Mouse (Mus musculus) limb, embryonic 15.5 days (tissue): ENCODE results near the gene Esrrg. TPM values are rescaled to one million over a fixed set of nuclear protein-coding genes. Genes with fewer than 3 reads are reported as not detected.

ENCODE experiments used
- ATAC-seq: fragments of 200-750 bp; cut with Nextera tagmentation; 2 replicates; pipeline ENCODE4 v1.8.0; 2017; ENCODE audit warnings: low read depth, moderate TSS enrichment; ENCODE audit not compliant: insufficient number of reproducible peaks, low FRiP score, low TSS enrichment
- H3K27ac ChIP-seq: fragments of 300-500 bp; sonication (generic); 2 replicates; pipeline ENCODE4 v1.5.1; 2015; ENCODE audit warnings: moderate library complexity, mild to moderate bottlenecking, inconsistent platforms
- H3K27me3 ChIP-seq: fragments of 300-500 bp; sonication (generic); 2 replicates; pipeline ENCODE4 v1.6.1; 2015; ENCODE audit warnings: inconsistent platforms
- H3K36me3 ChIP-seq: fragments of 300-500 bp; sonication (generic); 2 replicates; pipeline ENCODE4 v1.6.1; 2015; ENCODE audit warnings: inconsistent platforms
- H3K4me1 ChIP-seq: fragments of 300-500 bp; sonication (generic); 2 replicates; pipeline ENCODE4 v1.6.1; 2015; ENCODE audit warnings: inconsistent platforms
- H3K4me2 ChIP-seq: fragments of 300-500 bp; sonication (generic); 2 replicates; pipeline ENCODE4 v1.6.1; 2015; ENCODE audit warnings: mild to moderate bottlenecking, inconsistent platforms
- H3K4me3 ChIP-seq: fragments of 300-500 bp; sonication (generic); 2 replicates; pipeline ENCODE4 v1.5.1; 2015; ENCODE audit warnings: mild to moderate bottlenecking, inconsistent platforms
- H3K9ac ChIP-seq: fragments of 300-500 bp; sonication (generic); 2 replicates; pipeline ENCODE4 v1.6.1; 2015; ENCODE audit warnings: inconsistent platforms
- H3K9me3 ChIP-seq: fragments of 300-500 bp; sonication (generic); 2 replicates; pipeline ENCODE4 v1.6.1; 2016; ENCODE audit warnings: inconsistent platforms
- WGBS: fragments of 180-500 bp; shearing (Covaris S2); methylation state at CpG from one replicate; pipeline ENCODE4 v1.1.7; 2015; 5-methylcytosine and 5-hydroxymethylcytosine counted together
- polyA plus RNA-seq: library from polyadenylated mRNA; unstranded; fragments of >200 nt; fragmentation: Nextera tagmentation; extraction: Ambion mirVana; gene quantifications from 2 replicates; pipeline ENCODE4 v1.2.1, GENCODE M21; 2015

Gene Esrrg
- polyA plus RNA-seq, 1 experiment from 2014 or later: 1.8 TPM

DNA sequence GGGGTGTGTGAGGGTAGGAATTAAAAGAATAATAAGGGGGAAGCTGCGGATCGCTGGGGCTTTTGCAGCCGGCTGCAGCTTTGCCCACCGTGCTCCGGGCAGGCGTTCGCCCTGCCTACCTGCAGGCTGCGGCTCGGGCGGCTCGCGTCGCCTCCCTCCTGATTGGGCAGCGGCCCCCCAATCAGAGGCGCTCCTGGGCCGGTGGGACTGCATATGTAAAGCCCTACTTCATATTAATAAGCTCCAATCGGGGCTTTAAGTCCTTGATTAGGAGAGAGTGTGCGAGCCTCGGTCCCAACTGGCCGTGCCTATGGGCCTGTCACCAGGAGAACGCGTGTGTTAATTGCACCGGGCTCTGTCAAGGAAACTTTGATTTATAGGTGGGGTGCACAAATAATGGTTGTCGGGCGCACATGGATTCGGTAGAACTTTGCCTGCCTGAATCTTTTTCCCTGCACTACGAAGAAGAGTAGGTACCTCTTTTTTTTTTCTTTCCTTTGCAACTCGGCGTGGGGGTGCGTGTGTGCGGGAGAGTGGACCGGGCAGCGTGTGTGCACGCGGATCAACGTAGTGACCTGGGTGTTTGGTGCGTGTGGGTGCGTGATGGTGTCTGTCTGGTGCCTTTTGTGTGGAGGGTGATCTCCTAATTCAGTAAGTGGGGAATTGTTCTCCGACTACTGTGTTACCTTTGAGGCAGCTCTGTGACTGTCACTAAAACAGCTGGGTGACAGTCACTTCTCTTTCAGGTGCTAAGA is 389.2 kb downstream of the Esrrg start:
- H3K9me3 ChIP-seq: no peaks in the 10 kb centered on the region
- H3K4me2 ChIP-seq: peak overlapping the region; percentile 69
- H3K4me1 ChIP-seq: peaks cover 4% of the 10 kb centered on the region
- H3K4me3 ChIP-seq: peak overlapping the region; percentile 39
- H3K36me3 ChIP-seq: no peaks in the 10 kb centered on the region
- no peak overlapping the region for H3K27ac ChIP-seq
- H3K27me3 ChIP-seq: peaks cover 20% of the 10 kb centered on the region
- H3K9ac ChIP-seq: no peak overlapping the region
- under 1% methylated on average over 39 of the region's 39 CpGs for WGBS
- peak; percentile 78 for ATAC-seq

DNA sequence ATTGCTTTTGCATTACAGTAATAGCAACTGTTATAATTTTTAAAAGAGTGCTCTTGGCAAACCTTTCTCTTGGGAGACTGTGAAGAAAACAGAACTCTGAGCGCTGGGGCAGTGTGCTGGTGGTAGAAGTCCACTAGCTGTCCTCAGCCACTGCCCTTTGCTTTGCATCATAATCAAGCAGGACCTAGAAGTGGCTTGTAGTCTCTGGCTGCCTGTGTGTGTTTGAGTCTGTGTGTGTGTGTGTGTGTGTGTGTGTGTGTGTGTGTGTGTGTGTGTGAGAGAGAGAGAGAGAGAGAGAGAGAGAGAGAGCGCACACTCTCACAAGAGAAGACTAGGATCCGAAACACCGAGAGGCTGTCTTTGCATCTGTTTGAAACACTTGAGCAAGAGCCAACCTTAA is 390.5 kb downstream of the Esrrg start:
- no peak for ATAC-seq
- no peaks in the 10 kb centered on the region for H3K9me3 ChIP-seq
- H3K27me3 ChIP-seq: peaks cover 24% of the 10 kb centered on the region
- H3K36me3 ChIP-seq: no peaks in the 10 kb centered on the region
- no peak overlapping the region for H3K27ac ChIP-seq
- H3K9ac ChIP-seq: no peak overlapping the region
- peaks cover 4% of the 10 kb centered on the region for H3K4me1 ChIP-seq
- 65% methylated on average over 4 of the region's 4 CpGs for WGBS
- H3K4me2 ChIP-seq: no peak overlapping the region
- H3K4me3 ChIP-seq: no peak overlapping the region

DNA sequence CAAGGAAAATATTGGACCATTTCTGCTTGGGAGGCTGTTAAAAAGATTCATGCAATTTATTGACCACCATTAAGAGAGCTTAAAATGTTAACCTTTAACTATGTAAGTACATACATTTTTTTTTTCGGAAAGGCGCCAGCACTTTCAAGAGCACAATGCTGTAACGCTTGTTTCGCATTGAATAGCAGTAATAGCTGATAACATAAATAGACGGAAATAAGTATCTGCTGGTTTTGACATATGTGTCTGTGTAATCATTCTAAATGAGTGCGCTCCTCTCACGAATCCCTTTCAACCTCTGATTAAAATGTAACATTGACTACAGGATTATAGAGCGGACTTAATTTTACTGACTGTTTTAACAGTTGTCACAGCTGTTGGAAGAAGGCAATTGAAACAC is 391.6 kb downstream of the Esrrg start:
- no peaks in the 10 kb centered on the region for H3K36me3 ChIP-seq
- WGBS: 62% methylated on average over 8 of the region's 8 CpGs
- H3K27me3 ChIP-seq: peaks cover 17% of the 10 kb centered on the region
- peaks cover 4% of the 10 kb centered on the region for H3K4me1 ChIP-seq
- no peaks in the 10 kb centered on the region for H3K9me3 ChIP-seq
- H3K4me3 ChIP-seq: no peak overlapping the region
- H3K4me2 ChIP-seq: no peak overlapping the region
- no peak overlapping the region for H3K9ac ChIP-seq
- ATAC-seq: no peak
- H3K27ac ChIP-seq: no peak overlapping the region

DNA sequence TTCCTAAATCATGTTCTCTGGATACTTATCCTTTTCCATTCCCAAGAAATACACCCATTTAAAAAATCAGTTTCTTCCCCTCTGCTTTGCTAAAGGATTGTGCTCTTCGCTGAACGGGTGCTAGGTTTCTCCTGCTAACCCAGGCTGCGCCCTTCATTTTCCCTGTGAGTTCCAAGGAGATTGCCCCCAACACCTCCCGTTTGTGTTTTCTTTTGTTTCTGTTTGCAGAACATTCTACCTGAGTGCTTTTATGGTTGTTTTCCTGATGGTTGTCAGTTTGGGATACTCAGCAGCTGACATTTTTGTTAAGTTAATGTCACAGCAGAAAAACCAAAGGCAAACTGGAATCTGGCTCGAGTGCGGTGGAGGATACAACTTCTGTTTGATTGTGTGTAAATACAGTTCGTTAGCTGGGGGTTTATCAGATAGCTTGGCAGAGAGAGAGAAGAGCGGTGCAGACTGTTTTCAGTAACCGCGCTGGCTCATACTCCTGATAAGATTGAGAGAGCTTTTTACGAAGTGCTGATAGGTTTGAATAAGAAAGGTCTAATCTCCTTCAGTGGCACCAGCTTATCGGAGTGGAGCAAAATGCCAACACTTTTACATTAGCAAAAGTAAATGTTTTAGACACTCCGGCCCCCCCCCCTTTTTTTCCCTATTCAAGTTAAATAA is 398.4 kb downstream of the Esrrg start:
- H3K27me3 ChIP-seq: peaks cover 22% of the 10 kb centered on the region
- H3K9me3 ChIP-seq: no peaks in the 10 kb centered on the region
- no peak overlapping the region for H3K4me3 ChIP-seq
- WGBS: 69% methylated on average over 13 of the region's 13 CpGs
- H3K9ac ChIP-seq: no peak overlapping the region
- H3K4me2 ChIP-seq: no peak overlapping the region
- 0 out of 2 replicates have a peak, but pooled peaks cover 2% of the 10 kb centered on the region for H3K4me1 ChIP-seq
- H3K36me3 ChIP-seq: no peaks in the 10 kb centered on the region
- H3K27ac ChIP-seq: no peak overlapping the region
- no peak for ATAC-seq

DNA sequence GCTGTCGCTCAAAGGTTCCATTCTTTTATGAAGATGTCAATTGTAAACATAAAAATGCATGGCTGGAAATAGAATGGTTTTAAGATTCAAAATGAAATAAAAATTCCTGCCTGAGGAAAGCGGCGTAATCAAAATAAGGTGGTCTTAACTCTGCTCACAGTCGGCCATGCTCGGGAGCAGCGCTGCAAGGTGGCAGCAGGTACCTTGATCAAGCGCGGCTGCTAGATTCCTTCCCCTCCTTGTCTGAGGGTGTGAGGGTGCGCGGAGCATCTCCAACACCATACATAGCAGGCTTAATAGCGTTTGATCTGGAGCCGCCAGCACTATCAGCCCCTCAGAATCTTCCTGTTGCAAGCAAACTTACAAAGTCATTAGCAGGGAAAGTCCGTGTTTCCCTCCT is 399.9 kb downstream of the Esrrg start:
- Histone ChIP-seq H3K27me3 (peaks cover 17% of the 10 kb centered on the region), H3K9me3 (no peaks in the 10 kb centered on the region), H3K4me1 (0 out of 2 replicates have a peak, but pooled peaks cover 2% of the 10 kb centered on the region), H3K36me3 (no peaks in the 10 kb centered on the region), H3K27ac (no peak overlapping the region), H3K9ac (no peak overlapping the region), H3K4me3 (no peak overlapping the region), H3K4me2 (no peak overlapping the region)
- no peak for ATAC-seq
- WGBS: 48% methylated on average over 13 of the region's 13 CpGs

DNA sequence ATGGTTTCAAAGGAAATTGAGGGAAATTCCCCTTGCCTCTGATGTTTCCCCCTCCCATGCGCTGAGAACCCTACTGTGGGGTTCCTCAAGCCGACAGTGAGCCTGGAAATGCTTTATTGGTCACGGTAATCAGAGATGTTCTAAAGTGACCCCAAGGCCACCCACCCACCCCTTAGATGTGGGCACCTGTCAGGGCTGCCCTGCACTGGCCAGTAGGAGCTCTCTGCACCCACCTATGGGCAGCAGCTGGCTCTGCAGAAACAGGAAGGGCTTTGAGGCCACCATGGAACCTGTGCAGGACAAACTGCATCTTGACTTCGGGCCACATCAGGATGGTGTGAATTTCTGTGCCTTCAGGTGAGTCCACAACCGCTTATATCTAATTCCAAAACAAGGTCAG is 401.3 kb downstream of the Esrrg start:
- H3K4me1 ChIP-seq: 0 out of 2 replicates have a peak, but pooled peaks cover 2% of the 10 kb centered on the region
- no peaks in the 10 kb centered on the region for H3K9me3 ChIP-seq
- no peaks in the 10 kb centered on the region for H3K36me3 ChIP-seq
- no peak for ATAC-seq
- H3K27ac ChIP-seq: no peak overlapping the region
- 66% methylated on average over 5 of the region's 5 CpGs for WGBS
- peaks cover 17% of the 10 kb centered on the region for H3K27me3 ChIP-seq
- H3K4me2 ChIP-seq: no peak overlapping the region
- no peak overlapping the region for H3K9ac ChIP-seq
- H3K4me3 ChIP-seq: no peak overlapping the region

DNA sequence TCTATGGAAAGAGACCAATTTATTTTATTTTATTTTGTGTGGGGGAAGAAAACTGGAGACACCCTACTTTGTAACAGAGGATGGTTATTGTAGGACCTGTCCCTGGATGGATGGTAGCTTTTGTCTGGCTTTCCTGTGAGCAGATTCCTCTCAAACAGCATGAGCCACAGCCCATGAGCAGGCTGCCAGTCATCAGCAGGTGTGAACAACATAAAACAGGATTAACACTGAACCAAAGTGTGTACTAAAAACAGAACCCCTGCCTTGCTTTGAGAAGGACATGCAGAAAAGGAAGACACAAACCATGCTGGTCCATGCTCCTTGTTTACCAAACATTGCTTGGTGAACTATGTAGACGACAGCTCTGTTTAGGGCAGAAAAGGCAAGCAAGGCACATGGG is 402.3 kb downstream of the Esrrg start:
- no peaks in the 10 kb centered on the region for H3K36me3 ChIP-seq
- no peaks in the 10 kb centered on the region for H3K9me3 ChIP-seq
- H3K27me3 ChIP-seq: peaks cover 15% of the 10 kb centered on the region
- no peak for ATAC-seq
- no peak overlapping the region for H3K27ac ChIP-seq
- no peak overlapping the region for H3K4me3 ChIP-seq
- WGBS: 63% methylated on average over 1 of the region's 1 CpGs
- H3K4me2 ChIP-seq: no peak overlapping the region
- H3K4me1 ChIP-seq: 0 out of 2 replicates have a peak, but pooled peaks cover 2% of the 10 kb centered on the region
- no peak overlapping the region for H3K9ac ChIP-seq

DNA sequence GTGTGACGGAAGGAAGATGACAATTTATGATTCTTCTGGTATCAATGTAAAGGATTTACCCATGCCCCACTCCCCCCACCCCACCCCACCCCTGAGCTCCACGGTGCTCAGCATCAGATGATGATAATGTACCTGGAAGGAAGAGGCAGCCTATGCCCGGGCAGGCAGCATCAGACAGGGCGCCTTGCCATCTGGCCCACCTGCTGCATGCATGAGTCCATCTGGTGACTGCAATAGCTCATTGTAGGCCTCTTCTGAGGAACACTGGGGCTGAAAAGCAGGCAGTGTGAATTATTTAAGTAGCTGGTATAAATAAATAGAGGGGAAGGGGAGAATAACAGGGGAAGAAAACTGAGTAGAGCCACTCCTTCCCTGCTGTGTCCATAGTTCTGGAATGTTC is 405.8 kb downstream of the Esrrg start:
- Histone ChIP-seq H3K4me2 (no peak overlapping the region), H3K27me3 (no peaks in the 10 kb centered on the region), H3K36me3 (no peaks in the 10 kb centered on the region), H3K4me3 (no peak overlapping the region), H3K9me3 (no peaks in the 10 kb centered on the region), H3K27ac (no peak overlapping the region), H3K9ac (no peak overlapping the region), H3K4me1 (no peaks in the 10 kb centered on the region)
- ATAC-seq: no peak
- 83% methylated on average over 4 of the region's 4 CpGs for WGBS

DNA sequence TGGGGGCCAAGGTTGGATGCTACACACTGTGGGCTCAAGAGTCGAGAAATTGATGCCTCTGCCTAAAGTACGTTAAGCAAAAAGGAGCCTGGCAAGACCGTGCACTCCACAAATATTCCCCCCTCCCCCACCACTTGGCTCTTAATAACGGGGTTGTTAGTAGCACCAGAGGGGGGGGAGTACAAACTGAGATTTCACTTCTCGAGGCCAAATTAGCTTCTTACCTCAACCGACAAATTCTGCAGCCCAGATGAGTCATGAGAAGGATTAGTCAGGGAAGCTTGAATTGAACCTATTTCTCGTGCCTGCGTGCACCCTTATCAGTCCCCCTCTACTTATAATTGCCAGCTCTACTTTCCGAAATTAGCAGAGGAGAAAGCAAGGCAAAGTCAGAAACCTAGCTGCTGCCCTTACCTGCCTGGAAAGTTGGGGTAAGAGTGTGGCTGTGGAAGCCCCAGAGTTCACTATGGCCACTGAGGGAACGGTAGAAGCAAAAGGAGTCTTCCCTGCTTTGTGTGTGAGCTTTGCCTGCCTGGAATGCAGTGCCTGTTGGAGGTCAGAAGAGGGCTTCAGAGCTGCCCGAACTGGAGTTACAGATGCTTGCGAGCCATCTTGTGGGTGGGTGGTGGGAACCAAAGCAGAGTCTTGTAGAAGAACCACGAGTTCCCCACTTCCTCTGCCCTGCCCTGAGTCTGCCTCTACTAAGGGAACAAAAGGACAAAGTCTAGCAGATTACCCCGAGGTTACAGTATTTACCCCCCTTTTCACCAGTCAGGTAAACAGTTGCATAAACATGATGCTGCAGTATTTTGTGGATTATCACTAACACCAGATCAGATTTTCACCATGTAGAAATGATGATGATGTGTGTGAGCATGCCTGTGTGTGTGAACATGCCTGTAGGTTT is 409.6 kb downstream of the Esrrg start:
- no peak overlapping the region for H3K4me2 ChIP-seq

DNA sequence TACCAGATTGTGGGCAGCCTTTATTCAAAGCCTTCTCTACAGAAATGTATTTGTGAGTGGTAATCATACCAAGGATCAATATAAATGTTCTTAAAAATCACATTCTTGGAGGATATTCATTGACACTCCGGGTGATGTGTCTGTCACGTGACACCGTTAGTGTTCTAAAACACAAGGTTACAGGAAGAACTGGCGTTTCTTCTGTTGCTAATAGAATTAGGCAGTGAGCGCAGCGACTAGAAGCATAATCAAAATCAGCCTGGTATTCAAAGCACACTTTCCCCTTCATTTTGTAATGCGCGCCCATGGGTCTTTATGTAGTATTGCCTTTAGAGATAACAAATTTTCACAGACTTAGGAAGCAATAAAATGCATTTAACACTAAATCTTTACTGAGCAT is 420.6 kb downstream of the Esrrg start:
- H3K9ac ChIP-seq: no peak overlapping the region
- 36% methylated on average over 8 of the region's 8 CpGs for WGBS
- no peaks in the 10 kb centered on the region for H3K36me3 ChIP-seq
- H3K27ac ChIP-seq: no peak overlapping the region
- no peaks in the 10 kb centered on the region for H3K4me1 ChIP-seq
- H3K4me3 ChIP-seq: no peak overlapping the region
- H3K4me2 ChIP-seq: no peak overlapping the region
- H3K27me3 ChIP-seq: peaks cover 7% of the 10 kb centered on the region
- ATAC-seq: no peak
- H3K9me3 ChIP-seq: no peaks in the 10 kb centered on the region

More for the DNA sequence above, 409.6 kb downstream of the Esrrg start:
- 37% methylated on average over 14 of the region's 14 CpGs for WGBS
- H3K9ac ChIP-seq: no peak overlapping the region
- no peaks in the 10 kb centered on the region for H3K9me3 ChIP-seq
- H3K4me3 ChIP-seq: no peak overlapping the region
- H3K27ac ChIP-seq: no peak overlapping the region
- H3K27me3 ChIP-seq: no peaks in the 10 kb centered on the region
- H3K4me1 ChIP-seq: no peaks in the 10 kb centered on the region
- no peak for ATAC-seq
- H3K36me3 ChIP-seq: no peaks in the 10 kb centered on the region

DNA sequence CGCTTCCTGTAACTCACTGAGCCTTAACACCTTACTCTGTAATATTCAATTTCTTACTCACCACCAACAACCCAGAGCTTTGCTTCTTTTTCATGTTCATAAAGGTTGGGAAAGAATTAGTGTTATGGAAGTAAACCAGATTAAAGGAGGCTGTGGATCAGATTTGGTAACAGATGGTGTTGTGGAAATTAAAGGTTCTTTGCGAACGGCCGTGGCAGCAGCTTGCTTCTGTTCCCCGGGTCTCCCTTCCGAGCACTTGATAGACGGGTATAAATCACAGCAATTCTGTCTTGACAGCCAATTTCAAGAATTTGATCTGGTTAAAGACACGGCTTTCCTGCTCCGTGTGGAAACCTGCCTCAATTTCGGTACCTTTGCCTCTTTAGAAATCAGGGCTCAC is 421.5 kb downstream of the Esrrg start:
- WGBS: 15% methylated on average over 10 of the region's 10 CpGs
- no peaks in the 10 kb centered on the region for H3K4me1 ChIP-seq
- no peak overlapping the region for H3K4me3 ChIP-seq
- H3K27me3 ChIP-seq: peaks cover 7% of the 10 kb centered on the region
- no peaks in the 10 kb centered on the region for H3K36me3 ChIP-seq
- no peak overlapping the region for H3K27ac ChIP-seq
- H3K9ac ChIP-seq: no peak overlapping the region
- ATAC-seq: no peak
- H3K4me2 ChIP-seq: no peak overlapping the region
- no peaks in the 10 kb centered on the region for H3K9me3 ChIP-seq

DNA sequence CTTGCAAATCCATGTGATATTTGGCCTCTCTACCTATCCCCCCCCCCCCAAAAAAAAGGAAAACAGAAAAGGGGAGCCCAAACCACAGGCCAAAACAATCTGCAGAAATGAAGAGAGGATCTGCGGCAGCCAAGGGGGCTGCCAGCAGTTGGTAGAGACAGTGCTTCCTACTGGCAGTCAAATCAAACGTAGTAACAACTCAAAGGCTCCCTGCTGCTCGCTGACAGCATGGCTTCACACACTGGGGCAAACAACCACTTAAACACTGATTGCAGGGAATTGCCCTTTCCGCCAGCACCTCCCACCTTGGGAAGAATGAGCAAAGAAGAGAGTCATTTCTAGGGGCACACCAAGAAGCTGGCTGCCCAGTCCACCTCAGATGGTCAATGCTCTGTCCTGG is 422.7 kb downstream of the Esrrg start:
- 33% methylated on average over 4 of the region's 4 CpGs for WGBS
- no peak overlapping the region for H3K27ac ChIP-seq
- H3K9me3 ChIP-seq: no peaks in the 10 kb centered on the region
- no peak for ATAC-seq
- no peak overlapping the region for H3K4me3 ChIP-seq
- no peak overlapping the region for H3K9ac ChIP-seq
- H3K27me3 ChIP-seq: peaks cover 7% of the 10 kb centered on the region
- no peaks in the 10 kb centered on the region for H3K36me3 ChIP-seq
- no peak overlapping the region for H3K4me2 ChIP-seq
- no peaks in the 10 kb centered on the region for H3K4me1 ChIP-seq
